Mouse (Mus musculus) MEL (cell line): ENCODE data around the gene Vmn1r143. TPM values are rescaled to one million over a fixed set of nuclear protein-coding genes. Genes with fewer than 3 reads are reported as not detected.
"Not testable (repeated sequence)": the region's sequence is repeated elsewhere in the genome, so short reads cannot be mapped to it uniquely, and the experiment has no call there.

Source experiments
- DNase-seq: peaks from one replicate; pipeline ENCODE4 v3.0.0; 2011; ENCODE audit warnings: low read depth, low spot score
- H3K27ac ChIP-seq: 2 replicates; pipeline ENCODE4 v1.5.1; 2012; ENCODE audit warnings: low read depth, mild to moderate bottlenecking, control low read depth, low read length, moderate library complexity; ENCODE audit not compliant: control insufficient read depth
- H3K27me3 ChIP-seq, 2 experiments: fragments of 150-350 bp in 1 of 2; sonication (generic) in 1 of 2; 2 replicates each; pipeline ENCODE4 v1.6.1; 2012; ENCODE audit warnings: low read length in 2 of 2, mild to moderate bottlenecking in 2 of 2, improper control_type of control experiment in 1 of 2, moderate library complexity in 1 of 2; ENCODE audit not compliant: insufficient read depth in 2 of 2, control insufficient read depth in 1 of 2
- H3K36me3 ChIP-seq, 2 experiments: 2 replicates each; pipeline ENCODE4 v1.6.1; 2012 to 2014; ENCODE audit warnings: low read length in 2 of 2, improper control_type of control experiment in 1 of 2, inconsistent platforms in 1 of 2, mild to moderate bottlenecking in 1 of 2; ENCODE audit not compliant: insufficient read depth in 2 of 2, control insufficient read depth in 1 of 2
- H3K4me1 ChIP-seq, 2 experiments: fragments of 150-350 bp in 1 of 2; sonication (generic) in 1 of 2; 2 replicates each; pipeline ENCODE4 v1.6.1; 2012; ENCODE audit warnings: low read length in 2 of 2, improper control_type of control experiment in 1 of 2, mild to moderate bottlenecking in 1 of 2; ENCODE audit not compliant: insufficient read depth in 2 of 2, control insufficient read depth in 1 of 2
- H3K4me3 ChIP-seq, 2 experiments: fragments of 150-350 bp in 1 of 2; sonication (generic) in 1 of 2; 2 replicates each; pipeline ENCODE4 v1.5.1; 2012; ENCODE audit warnings: low read depth in 2 of 2, low read length in 2 of 2, mild to moderate bottlenecking in 2 of 2, moderate library complexity in 2 of 2, control low read depth in 1 of 2, improper control_type of control experiment in 1 of 2; ENCODE audit not compliant: control insufficient read depth in 1 of 2, insufficient read depth in 1 of 2
- H3K79me2 ChIP-seq: 2 replicates; pipeline ENCODE4 v1.6.1; 2012; ENCODE audit warnings: mild to moderate bottlenecking, low read length, moderate library complexity; ENCODE audit not compliant: control insufficient read depth, poor library complexity, insufficient read depth
- H3K9ac ChIP-seq: 2 replicates; pipeline ENCODE4 v1.6.1; 2012; ENCODE audit warnings: low read depth, mild to moderate bottlenecking, control low read depth, low read length, moderate library complexity; ENCODE audit not compliant: control insufficient read depth, poor library complexity, severe bottlenecking
- H3K9me3 ChIP-seq: fragments of 150-350 bp; sonication (generic); replicated peaks from 2 replicates; pipeline ENCODE4 v1.6.1; 2012; ENCODE audit warnings: mild to moderate bottlenecking, low read length, improper control_type of control experiment, moderate library complexity; ENCODE audit not compliant: insufficient read depth
- polyA plus RNA-seq, 2 experiments: library from polyadenylated mRNA; stranded (reverse) in 1 of 2; unstranded in 1 of 2; fragments of >175 nt in 1 of 2; fragments of >200 nt in 1 of 2; gene quantifications; 2 replicates each; pipeline versions ENCODE4 v1.2.1 to v1.2.4; 2012; ENCODE audit warnings: low replicate concordance in 2 of 2, low read depth in 1 of 2; ENCODE audit not compliant: insufficient read length in 2 of 2, insufficient read depth in 1 of 2, missing spikeins in 1 of 2
- total RNA-seq: library from RNA; depleted of rRNA; stranded (reverse); fragments of 300-350 nt; gene quantifications from 2 replicates; pipeline ENCODE4 v1.2.3, GENCODE M21; 2012; rRNA removed

The Vmn1r143 gene
- not detected in 2 replicates for total RNA-seq
- polyA plus RNA-seq: not detected

GRCm38 (mm10) chr7:22189077-22189476 is at the start of gene Vmn1r143:
Gene Vmn1r143, plus strand, starts transcription at chr7:22189377.
- not testable (repeated sequence) for H3K27ac ChIP-seq, DNase-seq, H3K4me1 ChIP-seq, H3K9ac ChIP-seq, H3K9me3 ChIP-seq, H3K36me3 ChIP-seq, H3K27me3 ChIP-seq, H3K4me3 ChIP-seq, H3K79me2 ChIP-seq

- H3K4me1 ChIP-seq, H3K27me3 ChIP-seq, H3K36me3 ChIP-seq, H3K4me3 ChIP-seq, H3K79me2 ChIP-seq, H3K9ac ChIP-seq, H3K27ac ChIP-seq, H3K9me3 ChIP-seq, DNase-seq: not testable (repeated sequence)
Measured at GRCm38 (mm10) chr7:22163935-22164334, 25.2 kb upstream of the Vmn1r143 start, which contains the start of gene Vmn1r142. Gene Vmn1r142, minus strand, starts transcription at chr7:22164035.

GRCm38 (mm10) chr7:22201164-22201563 is 12.0 kb downstream of the Vmn1r143 start, which contains the start of gene Gm8653:
Gene Gm8653, minus strand, starts transcription at chr7:22201264.
- H3K36me3 ChIP-seq, H3K9me3 ChIP-seq, DNase-seq, H3K4me3 ChIP-seq, H3K27ac ChIP-seq, H3K9ac ChIP-seq, H3K4me1 ChIP-seq, H3K27me3 ChIP-seq, H3K79me2 ChIP-seq: not testable (repeated sequence)

GRCm38 (mm10) chr7:22229384-22229783 is 40.2 kb downstream of the Vmn1r143 start, which contains the start of gene Gm8453:
Gene Gm8453, minus strand, starts transcription at chr7:22229484.
- not testable (repeated sequence) for H3K9me3 ChIP-seq, H3K27me3 ChIP-seq, H3K4me3 ChIP-seq, H3K9ac ChIP-seq, H3K36me3 ChIP-seq, H3K79me2 ChIP-seq, DNase-seq, H3K27ac ChIP-seq, H3K4me1 ChIP-seq

Other genes with a start within 250 kb of the Vmn1r143 start
- gene Vmn1r137, start 194.8 kb upstream of the Vmn1r143 start, total RNA-seq: not detected in 2 replicates
- not detected for gene Vmn1r137, start 194.8 kb upstream of the Vmn1r143 start, polyA plus RNA-seq
- not detected in 2 replicates for gene Vmn1r138, start 160.5 kb upstream of the Vmn1r143 start, total RNA-seq
- not detected for gene Vmn1r138, start 160.5 kb upstream of the Vmn1r143 start, polyA plus RNA-seq
- not detected in 2 replicates for gene Gm6176, start 133.1 kb upstream of the Vmn1r143 start, total RNA-seq
- gene Gm6176, start 133.1 kb upstream of the Vmn1r143 start, polyA plus RNA-seq: not detected
- not detected in 2 replicates for gene Vmn1r139, start 120.3 kb upstream of the Vmn1r143 start, total RNA-seq
- gene Vmn1r139, start 120.3 kb upstream of the Vmn1r143 start, polyA plus RNA-seq: not detected
- gene Gm16451, start 71.1 kb upstream of the Vmn1r143 start, total RNA-seq: not detected in 2 replicates
- gene Gm16451, start 71.1 kb upstream of the Vmn1r143 start, polyA plus RNA-seq: not detected
- gene Gm10666, start 54.6 kb upstream of the Vmn1r143 start, total RNA-seq: not detected in 2 replicates
- gene Gm10666, start 54.6 kb upstream of the Vmn1r143 start, polyA plus RNA-seq: not detected
- gene Vmn1r142, start 25.3 kb upstream of the Vmn1r143 start, total RNA-seq: not detected in 2 replicates
- not detected for gene Vmn1r142, start 25.3 kb upstream of the Vmn1r143 start, polyA plus RNA-seq
- not detected in 2 replicates for gene Gm8653, start 11.9 kb downstream of the Vmn1r143 start, total RNA-seq
- not detected for gene Gm8653, start 11.9 kb downstream of the Vmn1r143 start, polyA plus RNA-seq
- not detected in 2 replicates for gene Gm8453, start 40.1 kb downstream of the Vmn1r143 start, total RNA-seq
- not detected for gene Gm8453, start 40.1 kb downstream of the Vmn1r143 start, polyA plus RNA-seq
- not detected in 2 replicates for gene Gm4187, start 140.3 kb downstream of the Vmn1r143 start, total RNA-seq
- gene Gm4187, start 140.3 kb downstream of the Vmn1r143 start, polyA plus RNA-seq: not detected
- gene Gm8660, start 181.7 kb downstream of the Vmn1r143 start, total RNA-seq: not detected in 2 replicates
- not detected for gene Gm8660, start 181.7 kb downstream of the Vmn1r143 start, polyA plus RNA-seq
- gene Vmn1r148, start 224.2 kb downstream of the Vmn1r143 start, total RNA-seq: not detected in 2 replicates
- gene Vmn1r148, start 224.2 kb downstream of the Vmn1r143 start, polyA plus RNA-seq: not detected
- not detected in 2 replicates for gene Vmn1r149, start 248.9 kb downstream of the Vmn1r143 start, total RNA-seq
- not detected for gene Vmn1r149, start 248.9 kb downstream of the Vmn1r143 start, polyA plus RNA-seq